Mouse (Mus musculus) stomach, postnatal 0 days (tissue): ENCODE measurements around the gene Tmem132e. TPM values are rescaled to one million over a fixed set of nuclear protein-coding genes. Genes with fewer than 3 reads are reported as not detected.

Source experiments
- ATAC-seq: fragments of 200-750 bp; cut with Nextera tagmentation; 2 replicates; pipeline ENCODE4 v1.8.0; 2017; ENCODE audit not compliant: low FRiP score, low TSS enrichment
- DNase-seq: peaks from one replicate; pipeline ENCODE4 v3.0.0-alpha.2; 2016; ENCODE audit warnings: low spot score
- H3K27ac ChIP-seq: fragments of 300-500 bp; sonication (generic); replicated peaks from 2 replicates; pipeline ENCODE4 v1.5.1; 2014; ENCODE audit warnings: mild to moderate bottlenecking, control low read depth
- H3K27me3 ChIP-seq: fragments of 300-500 bp; sonication (generic); 2 replicates; pipeline ENCODE4 v1.6.1; 2014; ENCODE audit warnings: low read length; ENCODE audit not compliant: control insufficient read depth, insufficient read depth
- H3K36me3 ChIP-seq: fragments of 300-500 bp; sonication (generic); 2 replicates; pipeline ENCODE4 v1.6.1; 2014; ENCODE audit warnings: low read length, mixed read lengths; ENCODE audit not compliant: control insufficient read depth, insufficient read depth
- H3K4me1 ChIP-seq: fragments of 300-500 bp; sonication (generic); replicated peaks from 2 replicates; pipeline ENCODE4 v1.6.1; 2014; ENCODE audit warnings: antibody characterized with exemption; ENCODE audit not compliant: control insufficient read depth, insufficient read depth
- H3K4me2 ChIP-seq: fragments of 300-500 bp; sonication (generic); replicated peaks from 2 replicates; pipeline ENCODE4 v1.6.1; 2014; ENCODE audit warnings: low read depth, mild to moderate bottlenecking, control low read depth, moderate library complexity
- H3K4me3 ChIP-seq: fragments of 300-500 bp; sonication (generic); 2 replicates; pipeline ENCODE4 v1.5.1; 2014; ENCODE audit warnings: low read depth, low read length, control low read depth
- H3K9ac ChIP-seq: fragments of 300-500 bp; sonication (generic); 2 replicates; pipeline ENCODE4 v1.6.1; 2014; ENCODE audit warnings: mild to moderate bottlenecking, low read length, control low read depth, mixed read lengths
- H3K9me3 ChIP-seq: fragments of 300-500 bp; sonication (generic); 2 replicates; pipeline ENCODE4 v1.6.1; 2016; ENCODE audit warnings: low read length; ENCODE audit not compliant: control insufficient read depth
- CTCF ChIP-seq: IDR thresholded peaks from 2 replicates; pipeline ENCODE4 v1.5.1; 2016; ENCODE audit warnings: antibody characterized with exemption, low read depth, mild to moderate bottlenecking, moderate library complexity
- EP300 ChIP-seq: optimal IDR thresholded peaks from 2 replicates; pipeline ENCODE3; 2016; ENCODE audit warnings: antibody characterized with exemption
- WGBS: fragments of 180-500 bp; shearing (Covaris S2); extraction: QIAGEN DNeasy Blood & Tissue Kit; methylation state at CpG from one replicate; pipeline ENCODE4 v1.1.7; 2014; 5-methylcytosine and 5-hydroxymethylcytosine counted together
- polyA plus RNA-seq: library from polyadenylated mRNA; unstranded; fragments of >200 nt; fragmentation: Nextera tagmentation; extraction: Ambion mirVana; gene quantifications from 2 replicates; pipeline ENCODE4 v1.2.1, GENCODE M21; 2015

Gene Tmem132e
- polyA plus RNA-seq, 1 experiment from 2014 or later = 0.17 TPM

- WGBS = 67% methylated on average over 5 of the region's 5 CpGs
- Histone ChIP-seq H3K4me1 (no peaks in the 10 kb centered on the region), H3K27me3 (no peaks in the 10 kb centered on the region), H3K9ac (no peak overlapping the region), H3K4me2 (no peak overlapping the region), H3K27ac (no peak overlapping the region), H3K9me3 (no peaks in the 10 kb centered on the region), H3K4me3 (no peak overlapping the region), H3K36me3 (no peaks in the 10 kb centered on the region)
- TF ChIP-seq CTCF (no peak), EP300 (no peak)
- DNase-seq (no peak), ATAC-seq (no peak)
Observed at GRCm38 (mm10) chr11:82452516-82452915, 63.8 kb downstream of the Tmem132e start.

- Histone ChIP-seq H3K27me3 (no peaks in the 10 kb centered on the region), H3K4me2 (no peak overlapping the region), H3K4me1 (no peaks in the 10 kb centered on the region), H3K9me3 (no peaks in the 10 kb centered on the region), H3K36me3 (no peaks in the 10 kb centered on the region), H3K4me3 (no peak overlapping the region), H3K9ac (no peak overlapping the region), H3K27ac (no peak overlapping the region)
- ATAC-seq = no peak
- TF ChIP-seq CTCF (no peak), EP300 (no peak)
- no peak for DNase-seq
- WGBS = 69% methylated on average over 7 of the region's 7 CpGs
Observed at GRCm38 (mm10) chr11:82453230-82453629, 64.5 kb downstream of the Tmem132e start.

- 88% methylated on average over 7 of the region's 7 CpGs for WGBS
Observed at GRCm38 (mm10) chr11:82461326-82461725, 72.6 kb downstream of the Tmem132e start.

GRCm38 (mm10) chr11:82465536-82465935 is 76.8 kb downstream of the Tmem132e start:
- Histone ChIP-seq H3K4me2 (no peak overlapping the region), H3K4me1 (no peaks in the 10 kb centered on the region), H3K9me3 (no peaks in the 10 kb centered on the region), H3K36me3 (no peaks in the 10 kb centered on the region), H3K27ac (no peak overlapping the region), H3K9ac (no peak overlapping the region), H3K4me3 (no peak overlapping the region), H3K27me3 (no peaks in the 10 kb centered on the region)
- no peak for ATAC-seq
- TF ChIP-seq CTCF = no peak
- TF ChIP-seq EP300 = no peak
- 87% methylated on average over 9 of the region's 9 CpGs for WGBS
- DNase-seq = no peak

More at GRCm38 (mm10) chr11:82461326-82461725, 72.6 kb downstream of the Tmem132e start:
- Histone ChIP-seq H3K27ac (no peak overlapping the region), H3K4me2 (no peak overlapping the region), H3K27me3 (no peaks in the 10 kb centered on the region), H3K4me1 (no peaks in the 10 kb centered on the region), H3K4me3 (no peak overlapping the region), H3K36me3 (no peaks in the 10 kb centered on the region), H3K9me3 (no peaks in the 10 kb centered on the region), H3K9ac (no peak overlapping the region)
- TF ChIP-seq CTCF = no peak
- no peak for TF ChIP-seq EP300
- DNase-seq (no peak), ATAC-seq (no peak)

- Histone ChIP-seq H3K4me3 (no peak overlapping the region), H3K27ac (no peak overlapping the region), H3K36me3 (no peaks in the 10 kb centered on the region), H3K9ac (no peak overlapping the region), H3K27me3 (no peaks in the 10 kb centered on the region), H3K9me3 (no peaks in the 10 kb centered on the region), H3K4me1 (no peaks in the 10 kb centered on the region), H3K4me2 (no peak overlapping the region)
- no peak for TF ChIP-seq CTCF
- TF ChIP-seq EP300 = no peak
- 61% methylated on average over 7 of the region's 7 CpGs for WGBS
- no peak for DNase-seq
- no peak for ATAC-seq
Observed at GRCm38 (mm10) chr11:82467218-82467617, 78.5 kb downstream of the Tmem132e start.

- TF ChIP-seq EP300 (no peak), CTCF (no peak)
- Histone ChIP-seq H3K9me3 (no peaks in the 10 kb centered on the region), H3K36me3 (no peaks in the 10 kb centered on the region), H3K4me1 (no peaks in the 10 kb centered on the region), H3K27me3 (no peaks in the 10 kb centered on the region), H3K27ac (no peak overlapping the region), H3K9ac (no peak overlapping the region), H3K4me2 (no peak overlapping the region), H3K4me3 (no peak overlapping the region)
- WGBS = 70% methylated on average over 1 of the region's 1 CpGs
- ATAC-seq (no peak), DNase-seq (no peak)
Observed at GRCm38 (mm10) chr11:82471076-82471475, 82.4 kb downstream of the Tmem132e start.
